Mouse (Mus musculus): Measurements from ENCODE around the gene Rap2c. TPM values are rescaled to one million over a fixed set of nuclear protein-coding genes. Genes with fewer than 3 reads are reported as not detected.

Rap2c gene
- polyA plus RNA-seq, 2 experiments: 8.2 to 9.9 TPM

GRCm38 (mm10) chrX:50962955-50963354 is 54.9 kb downstream of the Rap2c start:
- Histone ChIP-seq H3K27me3 (ENCODE audit: control insufficient read depth, insufficient read depth, low read length) (no peaks in the 10 kb centered on the region), H3K4me1 (replicated peaks; ENCODE audit: control insufficient read depth in 2 of 2, insufficient read depth in 2 of 2, low read length in 1 of 2) (no peaks in the 10 kb centered on the region), H3K9ac (replicated peaks) (no peak overlapping the region), H3K4me3 (ENCODE audit: insufficient read depth in 1 of 2, low read depth in 2 of 2, low read length in 2 of 2) (no peak overlapping the region), H3K9me3 (ENCODE audit: control insufficient read depth, low read length) (no peaks in the 10 kb centered on the region), H3K36me3 (replicated peaks; ENCODE audit: control insufficient read depth, insufficient read depth, low read depth) (no peaks in the 10 kb centered on the region), H3K4me2 (ENCODE audit: low read depth) (no peak overlapping the region), H3K27ac (no peak overlapping the region)
- ATAC-seq (ENCODE audit: insufficient read depth): no peak
- TF ChIP-seq EP300 (IDR thresholded peaks at IDR 0.05; ENCODE audit: low read depth) (no peak), CTCF (IDR thresholded peaks at IDR 0.05; ENCODE audit: low read depth) (no peak)
- 48% methylated on average over 6 of the region's 6 CpGs for WGBS (ENCODE audit: insufficient replicate concordance)
- DNase-seq (ENCODE audit: low read depth in 3 of 3, low spot score in 3 of 3): no peak

Other genes starting within 250 kb of the Rap2c start
- 3.0 and 5.2 TPM in 2 replicates for gene Stk26, start 177.0 kb downstream of the Rap2c start, polyA plus RNA-seq (2012; rRNA removed)
- 3.3 and 4.3 TPM in 2 replicates for gene Stk26, start 177.0 kb downstream of the Rap2c start, polyA plus RNA-seq (2014; fragmentation: Nextera tagmentation; extraction: Ambion mirVana)
- gene Frmd7, start 75.3 kb downstream of the Rap2c start, polyA plus RNA-seq (2012; rRNA removed): 0.05 and 0.06 TPM in 2 replicates
- gene Frmd7, start 75.3 kb downstream of the Rap2c start, polyA plus RNA-seq (2014; fragmentation: Nextera tagmentation; extraction: Ambion mirVana): not detected in 2 replicates
- gene Mbnl3, start 188.5 kb upstream of the Rap2c start, polyA plus RNA-seq (2012; rRNA removed): 1.8 and 2.4 TPM in 2 replicates
- gene Mbnl3, start 188.5 kb upstream of the Rap2c start, polyA plus RNA-seq (2014; fragmentation: Nextera tagmentation; extraction: Ambion mirVana): 6.7 and 7.5 TPM in 2 replicates